Mouse (Mus musculus): ENCODE measurements around the gene Spag9.

Spag9 gene

DNA sequence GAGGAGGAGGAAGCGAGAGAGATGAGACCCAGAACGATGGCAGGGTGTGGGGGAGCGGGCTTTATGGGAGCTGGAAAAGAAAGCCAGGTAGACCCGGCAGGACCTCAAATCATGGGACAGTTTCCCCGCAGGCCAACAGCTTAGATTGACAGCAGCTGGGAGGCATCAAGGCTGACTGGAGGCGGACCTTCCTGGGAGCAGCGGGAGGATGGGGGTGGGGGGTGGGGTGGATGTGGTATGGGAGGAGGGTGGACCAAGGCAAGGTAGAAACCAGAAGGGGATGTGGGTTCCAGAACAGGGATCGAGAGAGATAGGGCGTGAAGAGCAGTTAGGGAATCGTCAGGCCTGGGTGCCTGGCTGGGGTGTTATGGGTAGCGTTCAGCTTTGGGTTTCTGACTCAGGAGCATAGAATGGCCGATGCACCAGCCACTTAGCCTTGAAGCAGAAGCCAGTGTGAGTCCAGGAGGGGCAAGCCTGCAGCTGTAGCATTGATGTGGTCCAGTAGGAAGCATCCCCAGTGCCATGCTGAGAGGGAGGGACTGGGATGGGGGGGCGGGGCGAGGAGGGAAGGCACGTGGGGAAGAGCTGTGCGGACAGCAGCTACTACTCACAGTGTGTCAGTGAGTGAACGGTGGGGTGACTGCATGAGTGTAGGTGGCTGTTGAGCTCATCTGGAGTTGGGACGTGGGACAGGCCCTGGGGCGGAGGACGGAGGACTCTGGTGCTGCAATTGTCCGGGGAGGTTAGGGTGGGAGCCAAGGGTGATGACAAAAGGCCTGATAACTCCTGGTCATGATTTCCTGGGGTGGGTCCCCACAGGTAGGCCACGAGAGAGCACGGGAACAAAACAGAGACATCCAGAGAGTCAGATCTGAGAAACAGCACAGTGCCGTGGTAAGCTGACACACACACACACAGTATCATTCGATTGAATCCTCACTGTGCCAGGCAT lies 154.9 kb downstream of the Spag9 start:
- no peak for DNase-seq (ENCODE audit: low read depth, low spot score)

DNA sequence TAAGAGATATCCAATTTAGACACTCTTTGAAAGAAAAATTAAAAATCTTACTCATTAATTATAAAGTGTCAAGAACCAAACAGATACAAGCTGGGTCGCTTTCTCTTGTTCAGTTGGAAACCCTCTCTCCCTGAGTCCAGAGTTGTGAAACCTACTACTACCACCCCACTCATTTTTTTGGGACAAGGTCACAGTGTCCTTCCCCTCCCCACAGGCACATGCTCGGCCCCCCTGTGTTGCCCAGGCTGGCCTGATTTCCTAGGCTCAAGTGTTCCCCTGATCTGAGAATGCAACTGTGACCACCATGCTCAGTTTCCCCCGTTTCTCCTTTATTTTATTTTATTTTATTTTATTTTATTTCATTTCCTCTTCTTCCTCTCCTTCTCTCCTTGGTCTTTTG lies 158.3 kb downstream of the Spag9 start:
- no peak for DNase-seq (ENCODE audit: low read depth, low spot score)

DNA sequence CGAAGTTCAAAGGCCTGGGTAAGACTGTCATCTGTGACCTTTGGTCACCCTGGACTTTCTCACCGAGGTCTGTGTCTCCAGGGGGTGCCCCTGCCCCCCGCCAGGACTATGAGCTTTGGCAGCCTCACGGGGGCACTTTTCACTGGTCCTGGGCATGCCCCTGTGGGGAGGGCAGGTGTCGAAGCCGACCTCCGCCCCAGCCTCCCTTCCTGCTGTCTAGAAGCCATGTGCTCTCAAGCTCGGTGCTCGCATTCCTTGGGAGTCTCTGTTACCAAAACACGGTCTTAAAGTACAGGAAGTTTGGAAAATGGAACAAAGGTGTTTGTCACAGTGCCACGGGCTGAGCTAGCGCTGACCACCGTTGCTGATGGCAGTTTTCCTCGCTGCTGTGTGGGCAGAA lies 162.6 kb downstream of the Spag9 start:
- no peak for DNase-seq (ENCODE audit: low read depth, low spot score)

DNA sequence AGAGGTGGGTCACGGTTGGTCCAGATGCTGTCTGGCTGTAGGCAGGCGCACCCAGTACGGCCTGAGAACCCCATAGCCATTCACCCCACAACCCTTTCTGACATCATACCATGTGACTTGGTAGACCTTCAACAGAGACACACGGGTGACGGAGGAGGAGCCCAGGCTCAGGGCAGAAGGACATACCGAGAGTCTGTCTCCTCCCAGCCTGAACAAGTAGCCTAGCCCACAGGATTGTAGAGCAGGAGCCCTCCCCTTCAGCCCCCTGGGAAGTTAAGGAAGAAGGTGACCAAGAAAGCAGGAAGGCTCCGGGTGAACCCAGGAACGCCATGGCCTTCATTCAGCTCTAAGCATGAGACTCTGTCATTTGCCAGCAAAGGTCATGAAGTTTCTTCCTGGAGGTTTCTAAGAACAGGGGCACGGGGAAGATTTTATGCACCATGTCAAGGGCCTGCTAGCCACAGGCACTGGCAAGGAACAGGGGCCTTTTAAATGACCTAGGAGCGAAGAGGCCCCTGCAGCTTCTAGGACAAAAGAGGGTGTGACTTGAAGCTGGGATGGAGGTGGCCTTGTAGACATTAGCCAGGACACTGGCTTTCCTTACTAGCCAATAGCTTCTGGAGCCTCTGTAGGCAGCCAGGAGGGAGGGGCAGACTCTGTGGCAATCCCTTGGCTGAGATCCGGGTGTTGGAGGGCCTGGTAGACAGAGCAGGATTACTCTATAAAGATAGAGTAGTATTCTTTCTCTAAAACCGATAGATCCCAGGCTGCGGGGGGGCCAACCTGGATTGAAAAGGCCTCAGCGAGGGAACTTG lies 163.4 kb downstream of the Spag9 start:
- no peak for DNase-seq (ENCODE audit: low read depth, low spot score)

DNA sequence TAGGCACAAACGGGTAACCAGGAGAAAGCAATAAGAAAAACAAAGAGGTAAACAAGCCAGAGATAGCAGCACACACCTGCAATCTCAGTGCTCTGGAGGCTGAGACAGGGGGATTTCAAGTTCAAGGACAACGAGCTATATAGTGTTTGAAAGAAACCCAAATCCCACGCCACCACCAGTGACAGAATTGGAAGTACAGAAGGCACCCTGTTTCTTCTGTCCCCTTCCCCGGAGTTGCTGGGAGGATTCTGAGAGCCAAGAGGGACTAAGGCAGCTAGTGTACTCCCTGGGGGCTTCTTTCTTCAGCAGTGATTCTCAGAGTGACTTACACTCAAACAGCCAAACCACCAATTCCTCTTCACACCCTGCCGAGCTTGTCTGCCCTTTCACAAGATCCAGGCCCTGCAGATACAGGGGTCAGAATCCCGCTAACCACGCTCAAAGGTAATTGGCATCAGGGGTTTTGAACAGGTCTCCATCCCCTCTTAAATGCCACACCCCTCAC lies 164.1 kb downstream of the Spag9 start:
- no peak for DNase-seq (ENCODE audit: low read depth, low spot score)

DNA sequence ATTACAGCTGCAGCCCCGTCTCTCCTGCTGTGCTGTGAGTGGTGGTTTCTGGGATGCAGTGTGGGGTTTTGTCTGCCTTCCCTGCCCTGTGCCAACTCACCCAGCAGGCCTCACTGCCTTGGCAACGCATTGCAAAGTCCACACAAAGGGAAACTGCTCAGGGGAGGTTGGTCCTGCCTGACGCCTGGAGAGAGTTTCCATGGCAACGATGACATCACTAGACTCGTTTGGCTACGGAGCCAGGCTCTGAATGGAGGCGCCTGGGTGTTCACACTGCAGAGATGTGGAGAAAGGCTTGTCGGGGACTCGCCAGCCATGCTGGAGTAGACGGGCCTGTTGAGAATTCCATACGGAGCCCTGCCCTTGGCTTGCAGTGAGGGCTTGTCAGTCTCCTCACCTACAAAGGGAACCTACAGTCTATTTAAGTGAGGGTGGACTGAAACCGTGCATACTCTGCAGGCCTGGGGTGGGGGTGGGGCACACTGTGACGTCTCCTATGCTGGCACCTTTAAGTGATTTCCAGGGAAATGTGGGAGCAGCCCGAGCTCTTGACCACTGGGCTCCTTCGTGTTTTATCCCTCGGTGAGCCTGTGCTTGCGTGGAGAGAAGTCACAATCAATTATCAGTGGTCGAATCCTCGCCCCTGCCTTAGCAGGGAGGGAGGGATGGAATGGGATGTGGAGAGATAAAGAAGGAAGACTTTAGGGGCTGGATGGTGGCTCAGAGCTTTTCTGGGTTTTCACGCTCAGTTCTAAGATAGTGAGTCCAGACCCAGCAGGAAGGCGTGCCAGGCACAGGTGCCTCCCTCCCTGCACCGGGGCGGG lies 164.8 kb downstream of the Spag9 start:
- peak; percentile 87 for DNase-seq (ENCODE audit: low read depth, low spot score)

DNA sequence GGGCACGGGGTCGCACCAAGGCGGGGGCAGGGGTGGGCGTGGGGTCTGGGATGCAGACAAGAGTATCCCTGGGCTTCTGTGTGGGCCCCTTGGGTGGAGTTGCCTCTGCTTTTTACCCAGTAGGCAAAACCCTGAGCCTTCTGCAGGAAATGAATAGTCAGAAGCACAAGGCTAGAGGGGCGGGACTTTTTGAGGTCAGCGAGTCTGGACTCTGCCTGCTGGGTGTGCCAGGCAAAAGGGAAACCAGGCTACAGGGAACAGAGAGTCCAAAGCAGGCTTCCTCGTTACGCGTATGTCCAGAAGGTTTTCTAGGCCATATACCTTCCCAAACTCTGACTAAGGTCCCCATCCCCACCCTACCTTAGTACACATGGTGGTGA lies 165.4 kb downstream of the Spag9 start:
- no peak for DNase-seq (ENCODE audit: low read depth, low spot score)

DNA sequence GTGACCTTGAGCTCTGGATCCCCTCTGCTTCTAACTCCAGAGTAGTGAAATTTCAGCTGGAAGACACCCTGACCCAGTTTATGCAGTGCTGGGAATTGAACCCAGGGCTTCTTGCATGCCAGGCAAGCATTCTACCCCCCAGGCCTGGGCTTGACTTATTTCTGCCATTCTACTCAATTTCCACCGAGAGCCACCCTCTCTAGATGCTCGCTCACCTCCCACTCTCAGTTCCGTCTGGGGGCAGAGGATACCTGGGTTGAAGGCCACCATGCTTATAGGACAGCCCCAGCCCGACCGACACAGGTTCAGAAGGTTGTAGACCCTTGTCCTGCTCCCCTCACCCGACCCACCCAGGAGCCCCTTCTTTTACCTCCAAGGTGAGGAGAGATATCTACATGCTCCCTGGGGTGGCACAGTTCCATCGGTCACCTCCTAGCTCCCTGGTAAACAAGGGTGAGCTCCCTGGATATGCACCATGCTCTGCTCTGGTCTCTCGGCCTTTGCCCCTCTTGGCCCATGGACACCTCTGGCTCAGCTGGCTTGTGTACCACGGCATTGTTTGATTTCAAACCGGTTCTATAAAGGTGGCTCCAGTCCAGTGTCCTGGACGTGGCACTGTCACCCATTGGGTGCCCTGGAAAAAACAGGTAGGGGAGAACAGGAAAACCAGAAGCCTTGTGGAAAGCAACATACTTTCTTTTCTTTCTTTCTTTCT lies 166.1 kb downstream of the Spag9 start:
- no peak for DNase-seq (ENCODE audit: low read depth, low spot score)

DNA sequence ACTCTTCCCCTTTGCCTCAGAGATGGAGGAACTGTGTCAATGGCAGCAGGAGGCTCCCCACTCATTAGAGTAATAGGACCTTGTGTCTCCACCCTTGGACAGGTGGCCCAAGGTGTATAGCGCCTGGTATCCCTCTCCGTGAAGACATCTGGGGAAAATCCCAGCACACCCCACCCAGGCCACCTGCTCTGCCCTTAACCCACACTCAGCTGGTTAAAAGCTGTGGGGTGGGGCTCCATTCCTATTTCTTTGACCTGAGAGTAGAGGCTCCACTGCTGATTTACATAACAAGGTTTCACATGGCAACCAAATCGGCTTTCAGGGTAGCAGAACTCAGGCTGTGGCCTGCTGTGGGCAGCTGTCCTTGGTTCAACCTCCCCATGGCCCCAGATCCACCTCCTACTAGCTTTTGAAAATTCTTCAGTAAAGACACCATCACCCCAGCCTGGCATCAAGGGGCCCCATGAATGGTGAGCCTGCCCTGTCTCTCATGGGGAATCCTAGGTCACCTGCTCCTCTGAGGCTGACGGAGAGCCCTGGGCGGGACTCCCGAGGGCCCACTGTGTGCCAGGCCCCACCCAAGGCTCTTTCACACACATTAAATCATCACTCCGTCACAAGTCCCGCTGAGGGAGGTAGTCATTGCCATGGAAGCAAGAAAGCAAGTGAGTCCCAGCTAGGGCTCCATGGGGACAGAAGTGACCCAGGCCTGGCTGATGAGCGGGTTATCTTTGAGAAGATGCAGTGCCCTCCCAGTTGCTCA lies 167.3 kb downstream of the Spag9 start:
- DNase-seq (ENCODE audit: low read depth, low spot score): no peak

DNA sequence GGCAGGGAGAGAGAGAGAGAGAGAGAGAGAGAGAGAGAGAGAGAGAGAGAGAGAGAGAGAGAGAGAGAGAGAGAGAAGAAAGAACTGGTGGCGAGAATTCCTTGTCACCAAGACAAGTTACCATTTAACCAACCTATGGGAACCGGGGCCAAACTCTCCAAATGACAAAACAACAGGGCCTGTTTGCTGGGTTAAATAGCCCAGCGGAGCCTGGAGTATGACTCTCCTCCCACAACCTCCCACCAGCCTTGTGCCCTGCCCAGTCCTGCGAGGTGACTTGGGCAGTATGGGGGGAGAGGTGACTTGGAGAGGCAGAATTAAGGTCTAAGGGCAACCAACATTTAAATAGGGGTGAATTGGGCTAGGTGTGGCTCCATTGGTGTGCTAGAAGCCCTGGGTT lies 169.9 kb downstream of the Spag9 start:
- DNase-seq (ENCODE audit: low read depth, low spot score): no peak

DNA sequence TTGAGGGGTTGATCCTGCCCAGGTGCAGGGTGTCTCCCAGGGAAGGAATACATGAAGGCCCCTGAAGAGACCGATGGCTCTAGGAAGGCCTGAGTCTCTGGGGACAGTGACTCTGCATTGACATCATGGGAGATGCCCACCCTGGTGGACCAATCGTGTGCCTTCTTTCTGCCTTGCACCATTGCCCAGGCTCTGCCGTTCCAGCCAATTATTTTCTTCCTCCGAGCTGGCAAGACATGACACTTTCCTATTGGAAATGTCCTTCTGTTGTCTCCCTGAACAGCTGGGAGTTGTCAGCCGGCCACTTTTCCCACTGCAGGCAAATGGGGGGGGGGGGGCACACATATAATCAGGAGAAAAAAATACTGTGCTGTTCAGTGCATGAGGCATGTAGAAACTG lies 172.3 kb downstream of the Spag9 start:
- DNase-seq (ENCODE audit: low read depth, low spot score): no peak

DNA sequence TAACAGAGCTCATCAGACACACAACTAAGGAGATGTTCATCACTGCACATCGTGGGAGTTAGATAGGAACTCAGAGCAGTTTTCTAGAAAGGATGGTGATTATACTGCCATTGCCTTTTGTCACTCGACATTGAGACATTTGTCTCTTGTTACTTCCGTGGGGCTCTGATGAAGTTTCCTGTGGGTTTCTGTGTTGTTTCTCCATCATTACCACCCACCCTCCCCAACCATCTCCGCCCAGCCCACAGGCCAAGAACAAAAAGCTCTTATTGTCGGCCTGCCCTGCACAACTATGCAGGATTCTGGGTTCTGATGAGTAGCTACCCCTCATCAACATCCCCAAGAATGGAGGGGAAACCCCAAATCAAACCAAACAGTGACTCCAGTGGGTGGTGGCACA lies 173.7 kb downstream of the Spag9 start:
- DNase-seq (ENCODE audit: low read depth, low spot score): no peak

DNA sequence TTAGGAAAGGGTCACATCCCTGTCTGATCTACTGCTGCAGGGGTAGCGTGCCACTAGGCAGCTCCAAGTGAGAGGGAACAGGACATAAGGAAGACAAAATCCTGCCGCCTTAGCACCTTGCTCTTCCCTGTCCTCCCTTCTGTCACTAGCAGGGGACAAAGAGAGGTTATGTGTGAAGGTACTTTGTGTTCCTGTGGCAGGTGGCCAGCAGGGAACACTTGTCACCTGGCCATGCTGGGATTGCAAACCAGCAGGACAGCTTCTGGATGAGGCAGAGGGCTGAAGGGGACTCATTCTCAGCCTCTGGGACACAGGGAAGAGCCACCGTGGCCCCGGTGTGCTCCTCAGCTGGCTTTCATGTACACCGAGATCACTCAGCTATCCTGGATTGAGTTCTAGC lies 175.8 kb downstream of the Spag9 start:
- DNase-seq (ENCODE audit: low read depth, low spot score): no peak

DNA sequence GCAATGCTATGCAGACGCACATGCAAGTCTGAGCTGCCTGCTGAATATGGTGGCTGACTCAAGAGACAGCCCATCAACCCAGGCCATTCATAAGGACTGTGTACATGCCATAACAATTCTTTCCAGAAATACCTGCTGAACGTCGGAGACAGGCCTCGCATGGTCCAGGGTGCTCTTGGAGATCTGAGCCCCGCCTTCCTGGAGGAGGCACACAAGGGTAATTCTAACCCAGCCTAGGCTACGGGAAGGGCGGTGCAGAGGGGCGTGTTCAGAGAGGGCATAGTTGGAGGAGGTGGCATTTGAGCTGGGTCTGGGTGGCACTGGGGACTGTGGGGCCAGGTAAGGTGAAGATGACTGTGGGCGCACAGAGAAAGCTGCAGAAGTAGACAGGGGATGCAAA lies 176.3 kb downstream of the Spag9 start:
- no peak for DNase-seq (ENCODE audit: low read depth, low spot score)

DNA sequence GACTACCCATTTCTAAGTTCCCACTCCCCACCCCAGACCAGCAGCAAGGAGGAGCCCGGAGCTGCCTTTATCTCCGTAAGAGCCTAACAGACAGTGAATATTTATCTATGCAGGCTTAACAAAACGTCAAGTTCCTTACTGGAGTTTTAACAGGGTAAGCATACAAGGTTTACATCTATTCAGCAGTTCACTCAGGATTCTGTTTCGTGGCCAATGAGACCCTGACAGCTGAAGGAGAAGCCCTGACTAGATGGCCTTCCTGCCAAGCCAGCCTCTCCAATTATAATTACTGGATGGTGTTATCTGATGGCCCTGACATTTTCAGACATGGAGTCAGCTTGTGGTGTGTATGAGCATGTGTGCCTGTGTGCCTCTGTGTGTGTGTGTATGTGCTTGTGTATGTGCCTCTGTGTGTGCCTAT lies 177.8 kb downstream of the Spag9 start:
- no peak for DNase-seq (ENCODE audit: low read depth, low spot score)

DNA sequence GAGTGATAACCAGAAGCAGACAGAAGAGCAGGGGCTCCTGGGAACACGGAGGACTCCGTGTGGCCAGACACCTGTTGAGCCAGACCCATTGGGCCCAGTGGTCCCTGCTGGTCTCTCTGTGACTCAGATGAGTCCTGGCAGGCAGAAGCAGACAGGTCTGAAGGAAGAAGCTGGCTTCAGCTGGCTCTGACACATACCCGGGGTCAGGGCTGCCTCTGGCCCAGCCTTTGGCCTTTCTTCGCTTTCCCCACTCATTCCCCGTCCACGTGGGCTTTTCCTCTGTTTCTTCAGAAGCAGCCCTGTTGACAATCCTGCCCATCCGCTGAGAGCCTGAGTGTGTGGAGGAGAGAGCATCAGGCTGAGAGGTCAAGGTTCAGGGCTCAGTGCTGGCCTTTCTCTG lies 179.4 kb downstream of the Spag9 start:
- no peak for DNase-seq (ENCODE audit: low read depth, low spot score)

Measured in WW6 (cell line).